Mouse (Mus musculus) MEL (cell line): Measurements from ENCODE around the gene Rbms3. TPM values are rescaled to one million over a fixed set of nuclear protein-coding genes. Genes with fewer than 3 reads are reported as not detected.

ENCODE experiments used
- DNase-seq: peaks from one replicate; pipeline ENCODE4 v3.0.0; 2011; ENCODE audit warnings: low read depth, low spot score
- H3K27ac ChIP-seq: 2 replicates; pipeline ENCODE4 v1.5.1; 2012; ENCODE audit warnings: low read depth, mild to moderate bottlenecking, control low read depth, low read length, moderate library complexity; ENCODE audit not compliant: control insufficient read depth
- H3K27me3 ChIP-seq, 2 experiments: fragments of 150-350 bp in 1 of 2; sonication (generic) in 1 of 2; 2 replicates each; pipeline ENCODE4 v1.6.1; 2012; ENCODE audit warnings: low read length in 2 of 2, mild to moderate bottlenecking in 2 of 2, improper control_type of control experiment in 1 of 2, moderate library complexity in 1 of 2; ENCODE audit not compliant: insufficient read depth in 2 of 2, control insufficient read depth in 1 of 2
- H3K36me3 ChIP-seq, 2 experiments: 2 replicates each; pipeline ENCODE4 v1.6.1; 2012 to 2014; ENCODE audit warnings: low read length in 2 of 2, improper control_type of control experiment in 1 of 2, inconsistent platforms in 1 of 2, mild to moderate bottlenecking in 1 of 2; ENCODE audit not compliant: insufficient read depth in 2 of 2, control insufficient read depth in 1 of 2
- H3K4me1 ChIP-seq, 2 experiments: fragments of 150-350 bp in 1 of 2; sonication (generic) in 1 of 2; 2 replicates each; pipeline ENCODE4 v1.6.1; 2012; ENCODE audit warnings: low read length in 2 of 2, improper control_type of control experiment in 1 of 2, mild to moderate bottlenecking in 1 of 2; ENCODE audit not compliant: insufficient read depth in 2 of 2, control insufficient read depth in 1 of 2
- H3K4me3 ChIP-seq, 2 experiments: fragments of 150-350 bp in 1 of 2; sonication (generic) in 1 of 2; 2 replicates each; pipeline ENCODE4 v1.5.1; 2012; ENCODE audit warnings: low read depth in 2 of 2, low read length in 2 of 2, mild to moderate bottlenecking in 2 of 2, moderate library complexity in 2 of 2, control low read depth in 1 of 2, improper control_type of control experiment in 1 of 2; ENCODE audit not compliant: control insufficient read depth in 1 of 2, insufficient read depth in 1 of 2
- H3K79me2 ChIP-seq: 2 replicates; pipeline ENCODE4 v1.6.1; 2012; ENCODE audit warnings: mild to moderate bottlenecking, low read length, moderate library complexity; ENCODE audit not compliant: control insufficient read depth, poor library complexity, insufficient read depth
- H3K9ac ChIP-seq: 2 replicates; pipeline ENCODE4 v1.6.1; 2012; ENCODE audit warnings: low read depth, mild to moderate bottlenecking, control low read depth, low read length, moderate library complexity; ENCODE audit not compliant: control insufficient read depth, poor library complexity, severe bottlenecking
- H3K9me3 ChIP-seq: fragments of 150-350 bp; sonication (generic); replicated peaks from 2 replicates; pipeline ENCODE4 v1.6.1; 2012; ENCODE audit warnings: mild to moderate bottlenecking, low read length, improper control_type of control experiment, moderate library complexity; ENCODE audit not compliant: insufficient read depth
- BHLHE40 ChIP-seq: IDR thresholded peaks from 2 replicates; pipeline ENCODE4 v1.6.1; 2012; ENCODE audit warnings: low read depth, mild to moderate bottlenecking, inconsistent platforms, low read length, improper control_type of control experiment, borderline replicate concordance
- ELF1 ChIP-seq: IDR thresholded peaks from 2 replicates; pipeline ENCODE4 v1.6.1; 2014; ENCODE audit warnings: low read depth, mild to moderate bottlenecking, inconsistent platforms, low read length, improper control_type of control experiment, moderate library complexity
- GABPA ChIP-seq: IDR thresholded peaks from 2 replicates; pipeline ENCODE4 v1.6.1; 2012; ENCODE audit warnings: low read depth, mild to moderate bottlenecking, inconsistent platforms, low read length, improper control_type of control experiment, moderate library complexity
- HCFC1 ChIP-seq: IDR thresholded peaks from 2 replicates; pipeline ENCODE4 v1.6.1; 2012; ENCODE audit warnings: low read depth, mild to moderate bottlenecking, inconsistent platforms, low read length, improper control_type of control experiment, moderate library complexity
- MEF2A ChIP-seq: IDR thresholded peaks from 2 replicates; pipeline ENCODE4 v1.6.1; 2014; ENCODE audit warnings: low read depth, mild to moderate bottlenecking, inconsistent platforms, low read length, improper control_type of control experiment; ENCODE audit not compliant: poor library complexity, insufficient replicate concordance, severe bottlenecking; ENCODE audit errors: extremely low read depth
- MXI1 ChIP-seq: IDR thresholded peaks from 2 replicates; pipeline ENCODE4 v1.6.1; 2011; ENCODE audit warnings: mild to moderate bottlenecking, low read depth, low read length, improper control_type of control experiment
- MYC ChIP-seq: IDR thresholded peaks from 2 replicates; pipeline ENCODE4 v1.6.1; 2011; ENCODE audit warnings: low read depth, mild to moderate bottlenecking, low read length, improper control_type of control experiment, moderate library complexity
- SIN3A ChIP-seq: IDR thresholded peaks from 2 replicates; pipeline ENCODE4 v1.6.1; 2012; ENCODE audit warnings: low read length, improper control_type of control experiment, inconsistent platforms
- TAL1 ChIP-seq: IDR thresholded peaks from 2 replicates; pipeline ENCODE4 v1.6.1; 2012; ENCODE audit warnings: mild to moderate bottlenecking, inconsistent platforms, low read length, moderate library complexity, mixed read lengths
- TBP ChIP-seq: IDR thresholded peaks from 2 replicates; pipeline ENCODE4 v1.8.0; 2011; ENCODE audit warnings: low read depth, low read length, improper control_type of control experiment
- UBTF ChIP-seq: IDR thresholded peaks from 2 replicates; pipeline ENCODE4 v1.6.1; 2012; ENCODE audit warnings: low read depth, mild to moderate bottlenecking, inconsistent platforms, low read length, improper control_type of control experiment, moderate library complexity, borderline replicate concordance; ENCODE audit not compliant: insufficient read depth
- USF1 ChIP-seq: IDR thresholded peaks from 2 replicates; pipeline ENCODE4 v1.6.1; 2014; ENCODE audit warnings: low read depth, mild to moderate bottlenecking, inconsistent platforms, low read length, improper control_type of control experiment, moderate library complexity
- ZC3H11A ChIP-seq: IDR thresholded peaks from 2 replicates; pipeline ENCODE4 v1.6.1; 2012; ENCODE audit warnings: low read depth, mild to moderate bottlenecking, inconsistent platforms, low read length, improper control_type of control experiment
- ZNF384 ChIP-seq: IDR thresholded peaks from 2 replicates; pipeline ENCODE4 v1.6.1; 2012; ENCODE audit warnings: low read depth, mild to moderate bottlenecking, inconsistent platforms, low read length, improper control_type of control experiment
- polyA plus RNA-seq, 2 experiments: library from polyadenylated mRNA; stranded (reverse) in 1 of 2; unstranded in 1 of 2; fragments of >175 nt in 1 of 2; fragments of >200 nt in 1 of 2; gene quantifications; 2 replicates each; pipeline versions ENCODE4 v1.2.1 to v1.2.4; 2012; ENCODE audit warnings: low replicate concordance in 2 of 2, low read depth in 1 of 2; ENCODE audit not compliant: insufficient read length in 2 of 2, insufficient read depth in 1 of 2, missing spikeins in 1 of 2
- total RNA-seq: library from RNA; depleted of rRNA; stranded (reverse); fragments of 300-350 nt; gene quantifications from 2 replicates; pipeline ENCODE4 v1.2.3, GENCODE M21; 2012

Gene Rbms3
- total and polyA plus RNA-seq, 3 experiments: not detected

DNA sequence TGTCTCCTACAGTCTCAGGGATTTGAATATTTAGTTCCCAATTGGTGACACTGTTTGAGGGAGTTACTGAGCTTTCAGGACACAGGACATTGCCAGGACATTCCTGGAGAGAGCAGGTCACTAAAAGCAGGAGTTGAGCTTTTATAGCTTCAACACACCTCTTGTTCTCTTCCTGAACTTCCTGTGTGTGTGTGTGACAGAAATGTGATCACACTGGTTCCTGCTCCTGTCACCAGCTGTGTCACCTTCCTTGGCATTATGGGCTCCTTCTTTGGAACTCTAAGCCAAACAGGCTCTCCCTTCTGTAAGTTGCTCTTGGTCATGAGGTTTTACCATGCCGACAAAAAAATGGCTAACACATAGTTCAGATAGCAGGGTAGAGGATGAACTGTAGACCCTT, 997.9 kb downstream of the Rbms3 start:
- TF ChIP-seq USF1: no peak
- no peak for TF ChIP-seq HCFC1
- TF ChIP-seq TBP: no peak

DNA sequence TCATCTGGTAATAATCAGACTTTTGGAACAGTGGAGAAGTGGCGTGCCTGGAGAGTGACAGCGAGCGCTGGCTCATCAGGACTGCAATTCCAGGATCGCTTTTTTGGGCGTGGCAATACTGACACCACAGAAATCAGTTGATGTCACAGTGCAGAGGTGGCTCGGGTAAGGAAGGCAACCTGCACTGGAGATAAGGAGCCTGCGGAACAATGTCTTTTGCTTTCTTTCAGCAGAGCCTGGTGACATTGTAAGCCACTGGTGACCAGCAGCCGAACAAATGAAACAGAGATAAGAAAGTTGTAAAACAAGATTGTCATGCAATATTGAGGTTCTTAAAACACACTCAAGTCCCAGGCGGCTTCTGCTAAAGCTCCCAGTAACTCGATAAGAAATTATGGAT, 998.9 kb downstream of the Rbms3 start:
- no peak overlapping the region for H3K4me3 ChIP-seq
- H3K9me3 ChIP-seq: no peaks in the 10 kb centered on the region
- H3K27ac ChIP-seq: no peak overlapping the region
- H3K27me3 ChIP-seq: no peaks in the 10 kb centered on the region
- no peak for DNase-seq
- no peaks in the 10 kb centered on the region for H3K36me3 ChIP-seq
- H3K79me2 ChIP-seq: no peaks in the 10 kb centered on the region
- H3K4me1 ChIP-seq: no peaks in the 10 kb centered on the region
- TF ChIP-seq BHLHE40: no peak
- no peak for TF ChIP-seq ZNF384
- TF ChIP-seq ELF1: no peak
- no peak for TF ChIP-seq ZC3H11A
- no peak for TF ChIP-seq UBTF
- no peak for TF ChIP-seq SIN3A
- no peak for TF ChIP-seq MYC
- TF ChIP-seq MXI1: no peak
- no peak for TF ChIP-seq GABPA
- H3K9ac ChIP-seq: no peak overlapping the region

More for the DNA sequence above, 997.9 kb downstream of the Rbms3 start:
- Histone ChIP-seq H3K36me3 (no peaks in the 10 kb centered on the region), H3K4me1 (no peaks in the 10 kb centered on the region), H3K9ac (no peak overlapping the region), H3K4me3 (no peak overlapping the region), H3K79me2 (no peaks in the 10 kb centered on the region), H3K27me3 (no peaks in the 10 kb centered on the region), H3K27ac (no peak overlapping the region), H3K9me3 (no peaks in the 10 kb centered on the region)
- DNase-seq: no peak

DNA sequence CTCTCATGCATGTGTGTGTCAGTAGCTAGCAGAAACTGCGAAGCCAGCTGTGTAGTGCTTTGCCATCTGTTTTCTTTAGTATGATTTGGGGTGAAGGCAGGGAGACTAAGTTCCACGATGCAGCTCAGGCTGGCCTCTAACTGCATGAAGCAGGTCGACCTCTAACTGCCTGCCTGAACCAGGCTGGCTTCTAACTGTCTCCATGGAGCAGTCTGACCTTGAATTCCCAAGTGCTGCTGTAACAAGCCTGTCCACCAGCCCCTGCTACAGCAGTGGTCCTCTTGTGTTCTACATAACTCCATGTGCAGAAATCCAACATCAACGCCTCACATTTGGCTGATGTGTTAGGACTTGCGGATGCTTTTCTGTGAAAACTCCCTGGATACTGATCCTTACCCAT, 1009.3 kb downstream of the Rbms3 start:
- no peak overlapping the region for H3K9ac ChIP-seq
- no peaks in the 10 kb centered on the region for H3K9me3 ChIP-seq
- no peak overlapping the region for H3K4me3 ChIP-seq
- no peaks in the 10 kb centered on the region for H3K36me3 ChIP-seq
- DNase-seq: no peak
- TF ChIP-seq MEF2A: no peak
- no peak for TF ChIP-seq HCFC1
- no peak for TF ChIP-seq TAL1
- TF ChIP-seq UBTF: no peak
- no peak for TF ChIP-seq ZNF384
- H3K4me1 ChIP-seq: no peaks in the 10 kb centered on the region
- H3K79me2 ChIP-seq: no peaks in the 10 kb centered on the region
- no peaks in the 10 kb centered on the region for H3K27me3 ChIP-seq
- no peak overlapping the region for H3K27ac ChIP-seq
